Mouse (Mus musculus) mature B cell (primary cell): ENCODE results near the gene Fancl.
"Not testable (repeated sequence)": the region's sequence is repeated elsewhere in the genome, so short reads cannot be mapped to it uniquely, and the experiment has no call there.

ENCODE experiments used
- in situ Hi-C: fragments of 300-500 bp; cut with MboI; formaldehyde crosslinking; loops from 2 replicates; pipeline ENCODE4 v1.14.3; 2019

Gene Fancl

DNA sequence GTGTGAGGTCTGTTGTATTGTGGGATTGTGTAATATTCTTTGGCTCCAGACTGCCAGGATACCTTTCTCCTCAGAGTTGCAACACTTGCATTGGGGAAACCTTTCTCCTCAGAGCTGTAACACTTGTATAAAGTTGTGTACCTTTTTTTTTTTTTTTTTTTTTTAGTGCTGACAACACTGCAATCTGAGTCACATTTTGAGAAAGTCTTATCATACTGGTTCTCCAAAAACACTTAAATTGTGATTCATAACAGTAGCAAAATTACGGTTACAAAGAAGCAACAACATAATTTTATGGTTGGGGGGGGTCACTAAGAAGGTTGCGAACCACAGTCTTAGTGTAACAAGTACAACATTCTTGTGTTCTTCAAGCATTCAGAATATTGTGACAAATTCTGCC lies at the start of gene Fancl:
Gene Fancl (plus strand): TSS at position 165 of the 400 bp plus-strand sequence.
- in situ Hi-C loops: no loop called here

DNA sequence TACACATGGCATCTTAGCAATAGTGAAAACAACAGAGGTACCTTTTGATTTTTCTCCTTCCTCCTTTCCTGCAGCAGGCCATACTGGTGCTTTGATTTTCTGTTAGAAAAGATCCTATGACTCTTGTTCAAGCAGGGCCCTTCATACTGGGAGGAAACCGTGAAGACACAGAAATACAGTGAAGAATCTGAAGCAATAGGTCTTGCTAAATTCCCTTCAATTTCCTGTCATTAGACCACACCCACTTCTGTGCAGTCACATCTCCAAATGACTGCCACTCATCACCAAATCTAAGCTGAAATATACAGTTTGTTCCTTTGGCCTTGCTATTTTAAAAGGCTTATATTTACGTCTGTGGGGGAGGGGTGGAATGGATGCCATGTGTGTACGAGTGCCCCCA lies 49.1 kb upstream of the Fancl start:
- in situ Hi-C loops: no loop called here

DNA sequence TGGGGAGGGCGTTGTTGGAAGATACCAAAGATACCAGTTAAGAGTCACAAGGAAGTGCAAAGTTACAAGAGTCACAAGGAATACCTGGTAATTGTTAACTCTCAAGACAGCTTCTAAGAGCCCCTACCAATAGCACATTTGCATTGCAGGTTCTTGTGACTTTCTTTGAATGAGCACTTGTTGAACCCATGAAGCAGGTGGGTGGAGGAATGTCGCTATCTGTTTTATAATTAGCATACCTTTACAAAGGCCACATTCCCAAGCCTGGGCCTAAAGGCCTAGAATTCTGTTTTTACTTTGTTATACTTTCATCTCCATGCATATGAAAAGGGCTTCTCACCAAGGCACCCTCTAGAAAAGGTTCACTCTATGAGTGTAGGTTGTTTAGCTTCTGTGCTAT lies 15.8 kb upstream of the Fancl start:
- in situ Hi-C loops: not testable (repeated sequence)

DNA sequence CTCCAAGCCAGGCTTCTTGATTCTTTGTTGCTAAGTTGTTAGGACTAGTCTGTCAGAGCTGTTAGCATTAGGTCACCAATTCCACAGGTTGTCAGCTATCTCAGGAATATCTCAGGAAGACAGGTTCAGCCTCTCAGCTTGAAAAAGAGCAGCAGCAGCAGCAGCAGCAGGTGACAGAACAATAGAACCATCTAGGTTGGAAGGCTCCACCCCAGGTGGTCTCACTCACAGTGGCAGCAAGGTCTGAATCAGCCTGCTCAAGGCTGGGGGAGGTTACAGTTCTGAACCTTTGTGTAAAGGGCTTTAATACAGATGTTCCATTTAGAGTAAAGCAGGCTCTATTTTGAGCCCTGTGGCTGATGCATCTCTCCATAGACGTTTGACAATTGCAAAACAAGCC lies 14.0 kb upstream of the Fancl start:
- in situ Hi-C loops: not testable (repeated sequence)

DNA sequence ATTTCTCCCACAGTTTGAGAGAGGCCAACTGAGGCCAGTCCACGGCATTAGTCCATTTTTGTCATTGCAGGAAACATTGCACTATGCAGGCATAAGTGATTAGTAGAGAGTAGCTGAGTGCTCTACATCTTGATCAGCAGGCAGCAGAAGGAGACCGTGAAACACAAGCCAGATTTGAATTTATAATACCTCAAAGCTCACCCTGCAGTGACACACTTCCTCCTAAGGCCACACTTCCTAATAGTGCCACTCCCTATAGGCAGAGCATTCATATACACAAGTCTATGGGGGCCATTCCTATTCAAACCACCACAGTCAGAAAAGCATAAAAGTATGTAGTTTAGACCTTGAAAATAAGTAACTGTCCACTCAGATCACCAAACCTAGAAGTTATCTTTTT lies 11.8 kb upstream of the Fancl start:
- in situ Hi-C loops: no loop called here

DNA sequence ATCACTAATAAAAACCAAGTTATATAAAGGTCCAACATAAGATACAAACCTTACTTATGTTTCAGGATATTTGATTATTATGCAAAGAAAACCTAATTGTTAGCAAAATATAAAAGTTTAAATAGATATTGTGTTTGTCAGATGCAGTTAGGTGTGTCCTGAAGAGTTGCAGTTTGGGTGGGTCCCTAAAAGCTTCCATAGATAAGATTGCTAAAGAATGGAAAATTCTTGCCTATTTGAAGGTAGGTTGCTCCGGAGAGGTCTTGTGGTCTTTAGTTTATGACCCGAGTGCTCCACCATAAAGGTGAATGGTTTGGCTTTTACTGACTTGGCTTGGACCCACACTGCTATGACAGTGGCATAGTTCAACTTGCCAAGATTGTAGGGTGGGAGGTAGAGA lies 7.9 kb upstream of the Fancl start:
- in situ Hi-C loops: no loop called here

DNA sequence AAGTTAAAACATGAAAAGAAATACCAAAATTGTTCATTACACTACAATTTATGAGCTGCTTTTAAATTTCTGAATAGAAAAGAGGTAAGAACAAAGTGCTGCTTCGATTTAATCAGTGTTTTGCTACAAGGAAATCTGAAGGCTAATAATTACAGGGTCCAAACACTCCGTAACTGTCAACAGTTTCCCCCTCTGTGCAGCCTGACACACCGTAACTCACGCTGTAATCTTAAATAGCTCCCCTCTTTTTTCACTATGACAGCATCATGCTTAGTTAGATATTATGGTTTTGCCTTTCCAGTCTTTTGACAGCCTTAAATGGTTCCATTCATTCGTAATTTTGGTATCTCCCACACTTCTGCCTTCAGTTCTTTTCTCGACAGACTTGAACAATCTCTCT lies 4.4 kb upstream of the Fancl start:
- in situ Hi-C loops: no loop called here

DNA sequence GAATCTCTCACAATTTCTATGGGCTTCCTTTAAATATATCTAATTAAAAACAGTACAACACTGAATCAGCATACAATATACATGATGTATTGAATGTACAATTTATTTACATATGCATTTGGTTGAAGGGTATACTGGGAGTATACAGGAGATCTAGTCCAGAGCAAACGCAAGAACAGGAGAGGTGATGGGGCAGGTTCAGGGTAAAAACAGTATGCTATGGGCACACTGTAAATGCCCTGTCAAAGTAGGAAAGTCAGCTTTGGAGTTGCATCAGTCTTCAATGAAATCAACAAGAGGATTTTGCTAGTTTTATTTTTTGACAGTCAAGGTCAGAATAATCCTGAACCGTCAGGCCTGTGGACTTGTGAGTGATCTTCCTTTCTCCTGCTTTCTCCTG lies 743 bp downstream of the Fancl start:
- in situ Hi-C loops: no loop called here

DNA sequence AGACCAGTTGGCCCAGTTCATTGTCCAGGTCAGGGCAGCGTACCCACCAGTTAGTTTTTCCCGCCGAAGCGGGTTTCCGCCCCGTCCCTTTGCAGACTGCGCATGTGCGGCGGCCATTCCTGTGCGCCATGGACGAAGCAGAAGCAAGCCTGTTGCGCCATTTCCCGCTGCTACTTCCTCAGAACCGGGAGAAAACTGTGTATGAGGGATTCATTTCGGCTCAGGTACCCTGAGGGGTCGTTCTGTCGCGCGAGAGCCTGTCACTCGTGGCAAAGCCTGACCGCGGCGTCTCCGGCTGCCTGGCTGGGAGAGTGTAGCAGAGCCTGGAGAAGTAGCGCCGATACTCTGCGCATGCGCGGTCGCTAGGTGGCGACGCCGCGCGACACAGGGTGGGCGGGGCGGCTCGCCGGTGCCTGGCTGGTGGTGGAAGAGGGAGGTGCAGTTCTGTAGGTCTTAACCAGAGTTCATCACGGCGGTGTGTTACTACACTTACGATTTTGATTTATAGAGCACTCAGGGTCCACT lies 1.2 kb downstream of the Fancl start:
- in situ Hi-C loops: no loop called here

DNA sequence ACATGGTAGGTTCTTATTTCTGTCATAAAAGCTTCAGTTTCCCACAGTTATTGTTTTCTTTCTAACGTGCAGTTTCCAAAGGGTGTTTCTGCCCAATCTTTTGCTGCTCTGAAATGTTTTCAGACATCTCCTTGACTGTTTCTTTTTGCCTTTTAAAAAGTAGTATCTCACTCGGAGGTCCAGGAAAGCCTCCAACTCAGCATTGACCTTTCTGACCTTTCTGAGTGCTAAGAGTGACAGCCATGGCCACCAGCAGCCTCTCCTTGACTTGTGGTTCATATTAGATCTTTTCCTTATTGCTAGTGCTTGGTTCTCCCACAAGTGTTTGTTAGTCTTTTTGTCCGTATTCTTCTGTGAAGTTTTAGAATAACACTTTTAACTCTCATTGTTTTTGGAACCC lies 9.6 kb downstream of the Fancl start:
- in situ Hi-C loops: no loop called here

DNA sequence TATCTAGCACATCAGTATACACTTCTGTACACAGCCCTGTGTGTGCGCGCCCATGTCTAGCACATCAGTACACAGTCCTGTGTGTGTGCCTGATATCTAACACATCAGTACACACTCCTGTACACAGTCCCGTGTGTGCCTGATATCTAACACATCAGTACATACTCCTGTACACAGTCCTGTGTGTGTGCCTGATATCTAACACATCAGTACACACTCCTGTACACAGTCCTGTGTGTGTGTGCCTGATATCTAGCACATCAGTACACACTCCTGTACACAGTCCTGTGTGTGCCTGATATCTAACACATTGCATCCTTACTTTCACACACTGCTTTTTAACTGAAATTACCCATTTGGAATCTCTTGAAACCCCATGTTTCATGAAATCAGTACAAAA lies 27.0 kb downstream of the Fancl start:
- in situ Hi-C loops: no loop called here

DNA sequence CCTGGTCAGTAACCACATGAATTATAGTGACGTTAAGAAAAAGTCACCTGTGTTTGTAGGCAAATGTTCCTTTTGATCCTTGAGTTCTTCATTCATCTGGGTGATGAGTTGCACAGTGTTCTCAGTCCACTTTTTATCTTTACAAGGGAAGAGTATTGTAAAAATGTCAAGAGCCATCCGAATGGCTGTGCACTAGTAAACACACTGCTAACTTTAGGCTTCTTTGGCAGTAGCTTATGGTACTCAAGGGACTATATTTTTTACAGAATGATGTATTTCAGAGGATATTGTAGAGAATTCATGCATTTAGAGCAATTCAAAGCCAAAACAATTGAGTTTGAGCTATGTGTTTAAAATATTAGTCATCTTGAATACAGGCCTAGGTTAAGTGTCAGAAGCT lies 35.5 kb downstream of the Fancl start:
- in situ Hi-C loops: no loop called here

DNA sequence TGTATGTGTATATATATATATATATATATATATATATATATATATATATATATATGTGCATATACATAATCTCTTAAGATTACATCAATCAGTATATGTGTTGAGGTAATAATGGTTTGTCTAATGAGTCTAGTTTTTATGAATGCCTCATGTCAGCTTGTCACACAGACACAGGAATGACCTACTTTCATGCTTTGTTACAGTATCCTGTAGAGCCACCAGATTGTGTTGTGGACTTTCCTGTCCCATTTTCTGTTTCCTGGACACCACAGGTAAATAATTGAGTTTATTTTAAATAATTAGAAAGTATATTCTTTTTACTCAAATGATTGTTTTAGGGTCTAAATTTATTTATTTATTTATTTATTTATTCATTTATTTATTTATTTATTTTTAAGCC lies 48.3 kb downstream of the Fancl start:
- in situ Hi-C loops: no loop called here

DNA sequence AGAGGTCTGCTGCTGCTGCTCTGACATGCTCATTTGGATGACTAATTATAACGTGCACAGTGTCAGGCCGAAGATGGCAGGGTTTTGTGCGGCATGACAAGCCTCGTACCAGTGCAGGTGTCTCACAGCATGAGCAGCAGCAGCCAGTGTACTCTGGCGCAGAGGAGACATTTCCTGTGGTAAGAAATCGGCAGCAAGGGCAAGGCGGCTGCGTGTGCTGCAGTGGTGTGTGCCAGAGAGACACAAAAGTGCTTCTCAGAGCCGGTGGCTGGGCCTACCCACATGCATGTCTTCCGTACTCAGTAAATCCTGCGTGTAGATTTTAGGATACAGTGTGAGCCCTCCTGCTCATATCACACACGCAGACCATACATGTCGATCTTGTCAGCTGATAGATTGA lies 51.9 kb downstream of the Fancl start:
- in situ Hi-C loops: no loop called here

DNA sequence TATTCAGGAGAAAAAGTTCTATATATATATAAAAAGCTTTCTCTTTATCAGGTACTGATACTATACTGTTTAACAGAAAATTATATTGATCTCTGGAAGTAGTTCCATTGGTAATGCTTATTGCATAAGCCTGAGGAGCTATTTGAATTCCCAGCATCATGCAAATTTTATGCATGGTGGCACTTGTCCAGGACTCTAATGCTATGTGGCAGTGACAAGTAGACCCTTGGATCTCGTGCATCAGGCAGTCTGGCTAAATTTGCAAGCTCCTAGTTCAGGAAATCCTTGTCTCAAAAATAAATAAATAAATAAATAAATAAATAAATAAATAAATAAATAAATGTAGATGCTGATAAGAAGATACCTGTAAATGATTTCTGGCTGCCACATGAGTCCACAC lies 55.2 kb downstream of the Fancl start:
- in situ Hi-C loops: no loop called here

DNA sequence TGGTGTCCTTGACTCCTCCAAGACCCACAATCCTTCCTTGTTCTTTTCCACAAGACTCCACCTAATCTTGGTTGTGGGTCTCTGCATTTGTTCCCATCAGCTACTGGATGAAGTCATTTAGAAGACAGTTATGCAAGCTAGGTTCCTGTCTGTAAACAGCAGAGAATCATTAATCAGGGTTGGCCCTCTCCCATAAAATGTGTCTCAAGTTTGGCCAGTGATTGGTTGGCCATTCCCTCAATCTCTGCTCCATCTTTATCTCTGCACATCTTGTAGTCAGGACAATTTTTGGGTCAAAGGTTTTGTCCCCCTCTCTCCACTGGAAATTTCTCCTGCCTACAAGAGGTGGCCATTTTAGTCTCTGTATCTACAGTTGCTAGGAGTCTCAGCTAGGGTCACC lies 58.4 kb downstream of the Fancl start:
- in situ Hi-C loops: no loop called here

DNA sequence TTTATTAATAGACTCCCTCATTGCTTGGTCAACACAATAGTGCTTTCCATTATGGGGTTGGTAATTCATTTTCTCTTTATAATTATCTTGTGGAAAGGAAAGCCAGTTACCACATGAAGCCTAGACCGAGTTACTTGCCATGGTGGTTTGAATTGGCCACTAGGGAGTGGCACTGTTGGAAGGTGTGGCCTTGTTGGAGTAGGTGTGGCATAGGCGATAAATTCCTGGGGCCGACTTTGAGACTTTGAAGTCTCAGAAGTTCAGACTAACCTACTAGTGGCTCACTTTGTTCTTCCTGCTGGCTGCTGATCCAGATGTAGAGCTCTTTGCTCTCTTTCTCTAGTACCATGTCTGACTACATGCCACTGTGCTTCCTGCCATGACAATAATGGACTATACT lies 63.9 kb downstream of the Fancl start:
- in situ Hi-C loops: no loop called here

DNA sequence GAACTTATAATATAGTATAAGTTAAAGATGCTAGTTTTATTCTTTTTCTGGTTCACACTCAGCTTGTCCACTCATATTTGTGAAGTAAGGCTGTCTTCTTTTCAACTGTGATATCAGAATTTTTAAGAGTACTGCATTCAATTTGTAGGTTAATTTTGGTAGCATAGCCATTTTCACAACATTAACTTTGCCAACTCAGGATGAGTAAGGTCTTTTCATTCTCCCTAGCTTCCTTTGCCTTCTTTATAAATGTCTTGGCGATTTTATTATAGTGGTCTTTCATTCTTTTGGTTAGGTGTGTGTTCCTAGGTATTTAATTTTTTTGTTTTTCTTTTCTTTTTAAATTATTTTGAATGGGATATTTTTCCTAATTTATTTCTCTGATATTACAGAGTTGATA lies 64.7 kb downstream of the Fancl start:
- in situ Hi-C loops: no loop called here

DNA sequence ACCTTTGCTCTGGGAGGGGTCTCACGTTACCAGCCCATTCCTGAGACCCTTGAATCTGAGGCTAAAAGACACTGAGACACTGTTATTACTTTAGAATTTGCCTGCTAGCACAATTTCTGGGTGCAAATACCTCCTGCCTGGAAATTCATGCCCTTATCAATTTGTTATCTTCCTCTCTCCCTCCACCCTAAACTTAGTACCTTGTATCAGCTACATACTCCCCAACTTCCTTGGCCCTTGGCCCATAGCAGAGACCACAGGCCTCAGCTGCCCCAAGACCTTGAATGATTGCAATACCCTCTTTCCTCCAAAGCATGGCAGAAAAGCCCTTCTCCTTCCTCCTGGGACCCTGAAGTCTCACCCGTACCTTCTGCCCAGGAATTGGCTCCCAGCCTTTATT lies 65.3 kb downstream of the Fancl start:
- in situ Hi-C loops: no loop called here

DNA sequence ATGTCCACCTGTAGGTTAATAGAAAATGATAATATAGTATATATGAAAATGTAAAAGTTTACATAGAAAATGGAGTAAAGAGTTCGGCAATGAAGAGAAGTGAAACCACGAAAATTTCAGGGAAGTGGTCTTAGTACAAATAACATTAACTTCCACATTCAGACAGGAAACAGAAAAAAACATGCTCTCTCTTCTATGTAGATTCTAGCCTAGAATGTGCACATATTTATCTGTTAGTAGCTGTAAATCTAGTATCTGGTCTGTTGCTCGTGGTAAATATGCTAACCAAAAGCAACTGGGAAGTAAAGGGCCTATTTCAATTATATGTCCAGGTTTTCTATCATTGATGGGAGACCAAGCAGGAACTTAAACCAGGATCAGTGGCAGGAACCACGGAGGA lies 66.8 kb downstream of the Fancl start:
- in situ Hi-C loops: no loop called here

DNA sequence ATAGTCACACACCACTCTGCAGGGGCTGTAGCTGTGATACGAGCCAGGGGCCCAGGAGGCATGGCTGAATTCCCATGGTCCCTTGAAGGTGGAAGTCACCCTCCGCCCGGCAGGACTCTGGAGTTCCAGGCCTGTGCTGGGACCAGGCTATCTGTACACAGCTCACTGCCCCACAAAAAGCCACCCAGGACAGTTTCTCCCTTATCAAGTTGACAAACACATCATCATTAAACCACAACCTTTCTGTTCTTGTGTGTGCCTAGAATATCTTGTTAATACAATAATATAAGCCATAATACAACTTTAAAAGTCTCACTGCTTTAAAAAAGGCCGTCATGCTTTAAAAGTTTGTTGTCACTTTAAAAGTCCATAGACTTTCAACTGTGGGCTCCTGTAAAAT lies 68.1 kb downstream of the Fancl start:
- in situ Hi-C loops: no loop called here

DNA sequence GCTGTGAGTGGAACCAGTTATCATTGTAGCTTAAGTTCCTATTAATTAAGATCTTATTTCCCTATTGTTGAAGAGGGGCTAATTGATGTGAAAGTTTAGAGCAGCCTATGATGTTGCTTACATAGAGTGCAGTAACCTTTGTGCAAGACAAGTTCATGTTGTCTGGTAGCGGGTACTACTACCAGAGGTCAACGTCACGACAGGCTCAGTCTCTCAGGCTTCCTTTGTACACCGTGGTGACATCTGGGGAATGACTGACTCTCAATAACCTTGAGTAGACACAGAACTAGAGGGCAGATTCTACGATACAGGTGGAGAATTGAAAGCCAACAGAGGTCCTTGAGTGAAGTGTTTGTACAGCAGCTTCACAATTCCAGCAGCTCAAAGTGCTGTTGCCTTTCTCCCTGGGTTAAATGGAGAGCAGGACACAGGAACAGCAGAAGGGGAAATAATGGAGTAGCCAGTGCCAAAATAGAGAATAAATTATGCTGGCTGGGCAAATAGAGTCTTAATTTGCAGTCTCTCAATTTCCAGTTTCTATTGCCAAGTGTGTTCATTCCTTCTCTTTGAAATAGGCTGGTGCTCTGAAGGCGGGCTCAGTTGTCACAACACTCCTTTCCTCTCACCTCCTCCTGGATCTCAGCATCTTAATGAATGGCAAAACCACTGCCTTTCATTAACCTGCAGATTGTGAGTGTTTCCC lies 91.3 kb downstream of the Fancl start:
- in situ Hi-C loops: no loop called here

DNA sequence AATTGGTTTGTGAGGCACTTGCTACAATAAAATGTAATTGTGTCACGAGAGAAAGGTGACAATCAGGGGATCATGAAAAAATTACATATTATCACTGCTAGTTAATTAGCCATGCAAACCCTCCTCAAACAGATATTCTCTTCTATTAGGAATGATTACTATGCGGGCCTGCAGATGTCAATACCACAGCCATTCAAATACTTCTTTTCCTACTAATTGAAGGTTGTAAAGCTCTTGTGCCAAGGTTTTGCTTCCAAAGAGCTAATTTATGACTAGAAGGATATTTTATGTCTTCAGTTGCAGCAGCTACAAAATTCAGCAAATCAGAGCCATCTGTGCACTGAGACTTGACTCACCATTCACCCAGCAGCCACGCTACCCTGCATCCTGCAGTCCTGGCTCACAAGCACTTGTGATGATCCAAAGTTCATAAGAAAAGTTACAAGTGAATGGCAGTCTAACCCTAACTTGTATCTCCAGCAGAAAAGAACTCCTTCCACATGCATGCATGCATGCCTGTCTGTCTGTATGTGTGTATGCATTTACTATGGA lies 95.8 kb downstream of the Fancl start:
- in situ Hi-C loops: no loop called here
